Mouse (Mus musculus) heart, embryonic 16.5 days (tissue): ENCODE data around the gene Pa2g4. TPM values are rescaled to one million over a fixed set of nuclear protein-coding genes. Genes with fewer than 3 reads are reported as not detected.
A peak's percentile ranks its signal among the peaks of the same experiment; 100 is the strongest.

Source experiments
- ATAC-seq: fragments of 200-750 bp; cut with Nextera tagmentation; replicated peaks from 2 replicates; pipeline ENCODE4 v1.8.0; 2017; ENCODE audit warnings: moderate number of reproducible peaks; ENCODE audit not compliant: insufficient read depth, low FRiP score; ENCODE audit errors: extremely low read depth
- H3K27ac ChIP-seq: fragments of 300-500 bp; sonication (generic); 2 replicates; pipeline ENCODE4 v1.5.1; 2014; ENCODE audit warnings: mild to moderate bottlenecking, low read length, control low read depth, moderate library complexity
- H3K27me3 ChIP-seq: fragments of 300-500 bp; sonication (generic); 2 replicates; pipeline ENCODE4 v1.6.1; 2014; ENCODE audit warnings: low read length, mixed read lengths; ENCODE audit not compliant: control insufficient read depth, insufficient read depth
- H3K36me3 ChIP-seq: fragments of 300-500 bp; sonication (generic); 2 replicates; pipeline ENCODE4 v1.6.1; 2014; ENCODE audit not compliant: control insufficient read depth, insufficient read depth
- H3K4me1 ChIP-seq: fragments of 300-500 bp; sonication (generic); 2 replicates; pipeline ENCODE4 v1.6.1; 2014; ENCODE audit warnings: low read length, mixed read lengths; ENCODE audit not compliant: control insufficient read depth, insufficient read depth
- H3K4me2 ChIP-seq: fragments of 300-500 bp; sonication (generic); 2 replicates; pipeline ENCODE4 v1.6.1; 2014; ENCODE audit warnings: low read depth, mild to moderate bottlenecking, control low read depth, low read length
- H3K4me3 ChIP-seq: fragments of 300-500 bp; sonication (generic); 2 replicates; pipeline ENCODE4 v1.5.1; 2014; ENCODE audit warnings: mild to moderate bottlenecking, control low read depth, low read length
- H3K9ac ChIP-seq: fragments of 300-500 bp; sonication (generic); 2 replicates; pipeline ENCODE4 v1.6.1; 2014; ENCODE audit warnings: low read length, control low read depth
- H3K9me3 ChIP-seq: fragments of 300-500 bp; sonication (generic); replicated peaks from 2 replicates; pipeline ENCODE4 v1.6.1; 2016; ENCODE audit warnings: low read length; ENCODE audit not compliant: control insufficient read depth
- WGBS: fragments of 180-500 bp; shearing (Covaris S2); extraction: QIAGEN DNeasy Blood & Tissue Kit; methylation state at CpG from one replicate; pipeline ENCODE4 v1.1.7; 2014; 5-methylcytosine and 5-hydroxymethylcytosine counted together
- polyA plus RNA-seq: library from polyadenylated mRNA; unstranded; fragments of >200 nt; fragmentation: Nextera tagmentation; extraction: Ambion mirVana; gene quantifications from 2 replicates; pipeline ENCODE4 v1.2.1, GENCODE M21; 2015

Gene Pa2g4
- polyA plus RNA-seq, 1 experiment from 2014 or later = 150 TPM

DNA sequence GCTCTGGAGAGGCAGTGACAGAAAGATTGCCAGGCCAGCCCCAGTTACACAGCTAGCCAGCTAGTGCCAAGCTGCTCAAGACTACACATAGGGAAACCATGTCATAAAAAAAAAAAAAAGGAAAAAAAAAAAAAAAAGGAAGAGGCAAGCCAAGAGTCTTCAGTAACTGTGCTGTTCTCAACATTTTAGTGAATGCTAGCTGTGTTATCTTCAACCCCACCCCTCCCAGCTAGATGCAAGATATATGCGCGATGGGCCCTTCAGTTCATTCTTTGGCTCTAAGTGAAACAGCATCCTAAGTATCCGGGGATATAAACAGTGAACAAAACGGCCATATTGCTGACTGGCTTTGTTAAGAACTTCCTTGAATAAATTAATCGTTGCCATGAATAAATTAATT is 27.0 kb upstream of the Pa2g4 start:
- Histone ChIP-seq H3K9ac (no peak overlapping the region), H3K27me3 (peaks cover 7% of the 10 kb centered on the region; the same call in 1 of the 2 replicates), H3K9me3 (no peaks in the 10 kb centered on the region), H3K27ac (no peak overlapping the region), H3K4me3 (no peak overlapping the region), H3K36me3 (no peaks in the 10 kb centered on the region), H3K4me2 (no peak overlapping the region), H3K4me1 (0 out of 2 replicates have a peak, but pooled peaks cover 3% of the 10 kb centered on the region)
- WGBS = 68% methylated on average over 5 of the region's 5 CpGs
- ATAC-seq = no peak

DNA sequence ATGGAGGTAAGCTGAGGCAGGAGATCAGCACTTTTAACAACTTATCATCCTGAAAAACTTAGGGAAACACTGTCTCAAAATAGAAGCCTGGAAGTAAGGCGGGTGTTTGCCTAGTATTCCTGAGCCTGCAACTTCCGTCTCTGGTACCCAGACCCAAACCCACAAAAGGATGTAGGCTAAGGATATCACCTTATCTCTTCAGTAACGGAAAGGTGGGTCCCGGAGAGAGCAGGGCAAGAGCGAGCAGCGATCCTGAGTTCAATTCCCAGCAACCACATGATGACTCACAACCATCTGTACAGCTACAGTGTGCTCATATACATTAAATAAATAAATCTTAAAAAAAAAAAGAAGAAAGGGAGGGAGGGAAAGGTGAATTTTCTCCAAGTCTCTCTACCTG is 25.6 kb upstream of the Pa2g4 start:
- Histone ChIP-seq H3K4me3 (no peak overlapping the region), H3K4me2 (no peak overlapping the region), H3K27me3 (peaks cover 7% of the 10 kb centered on the region; the same call in 1 of the 2 replicates), H3K9me3 (no peaks in the 10 kb centered on the region), H3K36me3 (no peaks in the 10 kb centered on the region), H3K4me1 (0 out of 2 replicates have a peak, but pooled peaks cover 3% of the 10 kb centered on the region), H3K27ac (no peak overlapping the region), H3K9ac (no peak overlapping the region)
- 54% methylated on average over 6 of the region's 6 CpGs for WGBS
- ATAC-seq = no peak

GRCm38 (mm10) chr10:128590193-128590690 is 24.5 kb upstream of the Pa2g4 start:
- H3K4me1 ChIP-seq = 0 out of 2 replicates have a peak, but pooled peaks cover 3% of the 10 kb centered on the region
- no peak overlapping the region for H3K27ac ChIP-seq
- ATAC-seq = peak; percentile 59
- peaks cover 7% of the 10 kb centered on the region; the same call in 1 of the 2 replicates for H3K27me3 ChIP-seq
- H3K36me3 ChIP-seq = no peaks in the 10 kb centered on the region
- under 1% methylated on average over 43 of the region's 43 CpGs for WGBS
- peak overlapping the region; percentile 74 for H3K9ac ChIP-seq
- H3K4me3 ChIP-seq = peak overlapping the region; percentile 76
- peak overlapping the region; percentile 99 for H3K4me2 ChIP-seq
- no peaks in the 10 kb centered on the region for H3K9me3 ChIP-seq

DNA sequence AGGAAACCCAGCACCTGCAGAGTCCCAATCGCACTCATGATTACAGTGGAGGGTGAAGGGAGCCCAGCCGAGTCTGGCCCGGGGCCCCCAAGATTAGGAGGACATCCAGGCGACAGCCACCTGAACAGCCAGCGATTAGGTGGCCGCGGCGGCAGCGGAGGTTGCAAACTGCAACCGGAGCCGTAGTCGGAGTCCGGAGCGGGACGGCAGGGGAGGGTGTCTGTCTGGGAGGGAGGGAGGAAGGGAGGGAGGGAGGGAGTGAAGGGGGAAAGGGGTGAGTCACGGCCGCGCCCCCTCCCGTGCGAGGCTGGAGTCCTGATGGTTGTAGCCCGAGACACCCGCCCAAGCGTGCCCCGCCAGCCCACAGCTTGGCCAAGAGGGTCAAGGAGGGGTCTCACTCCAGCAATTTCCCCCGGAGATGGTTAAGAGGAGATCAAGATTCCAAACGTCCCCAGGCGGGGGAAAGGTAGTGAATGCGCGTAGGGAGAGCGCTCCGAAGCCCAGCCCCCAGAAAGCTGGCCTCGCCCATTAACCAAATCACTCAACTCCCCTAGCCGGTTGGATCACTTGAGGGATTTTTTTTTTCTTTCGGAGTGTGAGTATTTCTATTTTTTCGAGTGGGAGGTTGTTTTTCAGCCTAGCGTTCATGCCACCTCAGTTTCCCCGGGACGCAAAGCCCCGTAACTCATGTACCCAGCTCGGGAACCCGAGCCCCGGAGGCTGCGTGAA is 23.8 kb upstream of the Pa2g4 start, which contains the start of gene Erbb3:
TSS of gene Erbb3 (minus strand) at position 189 of the 729 bp plus-strand sequence.
- ATAC-seq = peak; percentile 41; the same call in 1 of the 2 replicates
- peak within 1 kb of the TSS; percentile 74 for H3K9ac ChIP-seq
- under 1% methylated on average over 43 of the region's 43 CpGs for WGBS

GRCm38 (mm10) chr10:128588775-128589463 is 23.1 kb upstream of the Pa2g4 start:
- Histone ChIP-seq H3K4me1 (peaks cover 5% of the 10 kb centered on the region), H3K9ac (peak overlapping the region; percentile 74), H3K36me3 (no peaks in the 10 kb centered on the region), H3K4me3 (peak overlapping the region; percentile 76), H3K27me3 (peaks cover 7% of the 10 kb centered on the region; the same call in 1 of the 2 replicates), H3K27ac (no peak overlapping the region), H3K9me3 (no peaks in the 10 kb centered on the region), H3K4me2 (peak overlapping the region; percentile 99)
- peak; percentile 3; the same call in 1 of the 2 replicates for ATAC-seq
- 4% methylated on average over 23 of the region's 23 CpGs for WGBS

More for the DNA sequence above, 23.8 kb upstream of the Pa2g4 start, which contains the start of gene Erbb3:
- H3K36me3 ChIP-seq = no peaks in the 10 kb centered on the region
- H3K27ac ChIP-seq = no peak within 1 kb of the TSS
- H3K9me3 ChIP-seq = no peaks in the 10 kb centered on the region
- peak within 1 kb of the TSS; percentile 99 for H3K4me2 ChIP-seq
- peak within 1 kb of the TSS; percentile 76 for H3K4me3 ChIP-seq
- H3K4me1 ChIP-seq = 0 out of 2 replicates have a peak, but pooled peaks cover 3% of the 10 kb centered on the region
- peaks cover 7% of the 10 kb centered on the region; the same call in 1 of the 2 replicates for H3K27me3 ChIP-seq

DNA sequence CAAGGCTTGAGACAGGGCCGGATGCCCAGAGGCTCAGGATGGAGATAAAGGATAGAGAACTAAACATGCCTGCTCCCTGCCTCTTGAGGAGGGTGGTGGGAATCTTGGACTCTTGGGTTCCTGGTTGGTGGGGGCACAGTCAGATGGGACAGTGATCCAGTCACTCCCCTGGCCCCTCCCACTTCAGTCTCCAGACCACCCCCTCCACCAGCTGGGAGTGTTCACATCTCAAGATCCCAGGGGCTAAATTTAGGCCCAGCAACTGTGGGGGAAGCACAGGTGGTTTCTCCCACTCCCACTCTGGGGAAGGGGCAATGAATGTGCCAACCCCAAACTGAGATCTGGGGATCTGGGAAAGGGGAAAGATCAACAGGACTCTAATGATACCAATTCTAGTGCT is 22.3 kb upstream of the Pa2g4 start:
- Histone ChIP-seq H3K4me1 (peaks cover 7% of the 10 kb centered on the region), H3K36me3 (no peaks in the 10 kb centered on the region), H3K9me3 (no peaks in the 10 kb centered on the region), H3K27ac (no peak overlapping the region), H3K4me2 (peak overlapping the region; percentile 1; the same call in 1 of the 2 replicates), H3K4me3 (peak overlapping the region; percentile 76; the same call in 1 of the 2 replicates), H3K27me3 (peaks cover 7% of the 10 kb centered on the region; the same call in 1 of the 2 replicates), H3K9ac (no peak overlapping the region)
- no peak for ATAC-seq
- 32% methylated on average over 1 of the region's 1 CpGs for WGBS

DNA sequence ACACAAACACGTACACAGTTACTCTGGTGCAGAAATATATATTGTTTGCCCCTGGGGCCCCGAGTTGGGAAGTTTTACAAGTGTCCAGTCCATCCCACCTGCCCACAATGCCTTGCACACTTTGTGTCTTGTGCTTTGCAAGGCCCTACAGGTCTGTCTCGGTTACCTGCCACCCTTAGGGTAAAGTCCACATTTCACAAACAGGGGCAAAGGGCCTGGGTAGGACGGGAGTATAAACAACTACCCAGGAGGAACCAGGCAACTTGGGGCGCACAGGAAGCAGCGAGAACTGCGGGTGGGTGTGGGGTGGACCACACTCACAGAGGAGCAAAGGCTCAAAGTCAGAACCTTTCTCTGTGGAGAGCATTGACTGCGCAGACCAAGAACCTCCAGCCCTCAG is 21.9 kb upstream of the Pa2g4 start:
- Histone ChIP-seq H3K4me1 (peaks cover 7% of the 10 kb centered on the region), H3K4me3 (no peak overlapping the region), H3K36me3 (no peaks in the 10 kb centered on the region), H3K9me3 (no peaks in the 10 kb centered on the region), H3K9ac (no peak overlapping the region), H3K27ac (no peak overlapping the region), H3K27me3 (peaks cover 7% of the 10 kb centered on the region; the same call in 1 of the 2 replicates), H3K4me2 (no peak overlapping the region)
- WGBS = 51% methylated on average over 8 of the region's 8 CpGs
- ATAC-seq = no peak

GRCm38 (mm10) chr10:128587120-128587519 is 21.3 kb upstream of the Pa2g4 start:
- Histone ChIP-seq H3K4me3 (no peak overlapping the region), H3K9ac (peak overlapping the region; percentile 23; the same call in 1 of the 2 replicates), H3K27ac (no peak overlapping the region), H3K4me2 (no peak overlapping the region), H3K36me3 (no peaks in the 10 kb centered on the region), H3K9me3 (no peaks in the 10 kb centered on the region), H3K4me1 (peaks cover 7% of the 10 kb centered on the region), H3K27me3 (peaks cover 7% of the 10 kb centered on the region; the same call in 1 of the 2 replicates)
- WGBS = 53% methylated on average over 4 of the region's 4 CpGs
- ATAC-seq = no peak
